Mouse (Mus musculus) adrenal gland, adult (tissue): ENCODE results near the gene Dnajb6.

ENCODE experiments used
- DNase-seq, 2 experiments: peaks; one replicate each; pipeline ENCODE4 v3.0.0; 2022 to 2023; ENCODE audit warnings: low spot score in 1 of 2; ENCODE audit not compliant: inconsistent age in 2 of 2

The Dnajb6 gene

DNA sequence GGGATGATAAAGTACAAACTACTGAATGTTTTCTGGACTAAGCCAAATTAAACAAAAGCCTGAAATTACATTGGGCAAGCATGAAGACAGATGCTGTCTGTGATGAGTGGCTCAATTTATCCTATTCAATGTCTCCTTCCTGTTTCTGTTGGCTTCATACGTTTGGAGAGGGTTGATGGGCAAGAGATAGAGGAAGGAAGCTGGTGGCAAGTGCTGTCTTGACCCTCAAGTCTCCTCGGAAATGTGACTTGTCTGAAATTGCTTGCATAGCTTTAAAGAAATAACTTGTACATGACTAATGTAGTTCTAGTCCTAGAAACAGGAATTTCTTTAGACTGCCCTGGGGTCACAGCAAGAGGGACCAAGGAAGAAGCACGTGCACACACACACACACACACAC is 109.5 kb downstream of the Dnajb6 start:
- DNase-seq: peak in 1 of 2 experiments; percentile 32

GRCm38 (mm10) chr5:29847494-29847893 is 112.0 kb downstream of the Dnajb6 start:
- no peak for DNase-seq

- no peak for DNase-seq
These were observed 112.6 kb downstream of the Dnajb6 start for GRCm38 (mm10) chr5:29848091-29848490.

GRCm38 (mm10) chr5:29852376-29852775 is 116.9 kb downstream of the Dnajb6 start:
- DNase-seq: no peak

- DNase-seq: no peak
These were observed 117.5 kb downstream of the Dnajb6 start for GRCm38 (mm10) chr5:29853035-29853434.

DNA sequence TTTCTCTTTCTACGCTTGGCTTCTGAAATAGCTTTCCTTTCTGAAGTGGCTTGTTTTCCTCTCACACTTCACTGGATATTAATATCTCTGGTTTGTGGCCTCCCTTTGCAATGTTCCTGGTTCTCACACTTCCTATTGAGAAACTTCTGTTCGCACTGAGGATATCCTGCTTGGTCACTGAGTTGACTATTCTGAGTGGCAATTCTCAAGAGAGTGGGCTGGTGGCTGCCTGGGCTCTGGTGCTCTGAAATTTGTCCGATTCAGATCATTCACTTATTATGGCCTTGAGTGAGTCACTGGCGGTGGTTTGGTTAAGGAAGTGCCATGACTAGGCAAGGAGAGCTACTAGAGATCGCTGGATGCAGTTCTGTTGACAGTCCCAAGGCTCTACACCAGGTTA is 118.9 kb downstream of the Dnajb6 start:
- peak; percentile 33 to 62 for DNase-seq

- DNase-seq: no peak
These were observed 119.5 kb downstream of the Dnajb6 start for GRCm38 (mm10) chr5:29854971-29855370.

DNA sequence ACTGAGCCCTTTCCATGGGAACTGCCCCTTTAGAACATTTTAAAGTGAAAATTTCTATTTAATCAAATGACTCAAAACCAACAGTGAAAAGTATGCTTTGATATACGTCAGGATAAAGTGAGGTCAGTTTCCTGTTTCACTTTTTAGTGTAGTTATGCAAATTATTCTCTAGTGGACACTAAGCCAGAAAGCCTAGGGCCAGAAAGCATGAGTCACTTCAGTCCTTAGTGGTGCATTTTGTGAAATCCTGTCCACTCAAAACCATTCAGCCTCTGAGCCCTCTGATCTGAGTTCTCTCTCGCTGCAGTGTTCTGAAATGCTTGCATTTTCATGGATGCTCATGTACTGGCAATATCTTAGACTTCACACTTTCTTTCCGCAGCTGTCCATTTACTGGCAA is 126.0 kb downstream of the Dnajb6 start:
- no peak for DNase-seq

DNA sequence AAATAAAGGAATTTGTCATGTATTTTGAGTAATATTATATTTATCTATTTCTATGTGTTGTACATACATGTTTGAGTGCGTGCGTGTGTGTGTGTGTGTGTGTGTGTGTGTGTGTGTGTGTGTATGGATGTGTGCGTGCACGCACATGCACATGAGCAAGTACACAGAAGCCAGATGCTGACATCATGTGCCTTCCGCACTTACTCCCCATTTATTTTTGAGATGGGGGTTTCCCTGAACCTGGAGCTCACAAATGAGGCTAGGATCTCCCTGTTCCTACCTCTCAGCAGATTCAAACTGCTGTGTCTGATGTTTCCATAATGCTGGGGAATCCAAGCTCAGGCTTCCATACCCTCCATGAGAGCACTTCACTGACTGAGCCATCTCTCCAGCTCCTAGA is 126.9 kb downstream of the Dnajb6 start:
- DNase-seq: no peak

- peak in 1 of 2 experiments; percentile 37 for DNase-seq
These were observed 128.8 kb downstream of the Dnajb6 start for GRCm38 (mm10) chr5:29864291-29864737.

- no peak for DNase-seq
These were observed 129.5 kb downstream of the Dnajb6 start for GRCm38 (mm10) chr5:29864994-29865393.
